Mouse (Mus musculus) cerebellum, adult 9-10 months (tissue): ENCODE results near the gene Elk4.

Experiments
- DNase-seq: peaks from one replicate; pipeline ENCODE4 v3.0.0; 2022

Gene Elk4

DNA sequence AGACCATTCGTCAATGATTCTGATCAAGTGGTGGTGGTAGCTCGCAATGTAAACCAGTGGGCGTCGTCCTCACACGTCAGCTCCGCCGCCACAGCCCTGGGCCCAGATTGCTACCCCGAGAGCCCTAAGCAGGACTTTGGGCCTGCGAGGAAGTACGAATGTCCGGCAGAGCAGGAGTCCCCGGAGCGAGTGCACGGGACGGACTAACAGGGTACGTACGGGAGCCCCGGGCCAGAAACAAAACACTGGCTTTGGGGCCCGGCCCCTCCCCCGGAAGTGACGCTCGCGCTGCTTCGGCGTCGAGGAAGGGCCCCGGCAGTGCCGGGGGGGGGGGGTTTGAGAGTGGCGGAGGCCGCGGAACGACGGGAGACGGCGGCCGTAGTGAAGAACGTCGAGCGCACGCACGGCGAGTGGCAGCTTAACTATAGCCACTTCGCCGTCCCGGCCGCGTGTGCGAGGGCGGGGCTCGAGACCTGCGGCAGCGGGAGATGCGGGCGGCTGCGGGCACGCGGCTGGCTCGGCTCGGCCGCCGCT, at the start of gene Elk4:
TSS of gene Elk4 (plus strand) at position 326 of the 534 bp plus-strand sequence.
- peak; percentile 83 for DNase-seq

DNA sequence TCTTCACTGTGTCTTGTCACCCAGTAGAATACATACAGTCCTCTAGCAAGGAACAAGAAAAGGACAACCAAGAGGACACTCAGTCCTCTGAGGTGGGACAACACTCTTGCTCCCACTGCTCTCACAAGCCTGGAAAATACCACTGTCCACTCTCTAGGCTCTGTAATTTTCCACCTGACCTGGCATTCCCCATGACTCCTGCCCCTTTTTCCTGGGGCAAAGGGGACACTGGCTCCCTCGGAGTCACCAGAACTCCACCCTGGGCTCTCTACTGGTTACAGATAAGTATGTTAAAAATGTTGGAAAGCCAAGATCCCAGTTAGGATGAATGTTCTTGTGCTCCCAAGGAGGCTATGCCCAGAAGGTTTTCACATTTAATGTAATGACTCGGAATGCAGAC, 46.4 kb upstream of the Elk4 start:
- no peak for DNase-seq

GRCm38 (mm10) chr1:131962606-131963084, 44.8 kb upstream of the Elk4 start, which contains the start of gene Slc45a3:
Gene Slc45a3 (plus strand): TSS chr1:131962967.
- DNase-seq, result no peak

GRCm38 (mm10) chr1:131963085-131963951, 44.1 kb upstream of the Elk4 start:
- DNase-seq, result no peak

- DNase-seq, result no peak
Observed at GRCm38 (mm10) chr1:131964100-131964499, 43.3 kb upstream of the Elk4 start.

GRCm38 (mm10) chr1:131964580-131964979, 42.8 kb upstream of the Elk4 start:
- DNase-seq, result no peak

- no peak for DNase-seq
Observed at GRCm38 (mm10) chr1:131965818-131966217, 41.6 kb upstream of the Elk4 start.

DNA sequence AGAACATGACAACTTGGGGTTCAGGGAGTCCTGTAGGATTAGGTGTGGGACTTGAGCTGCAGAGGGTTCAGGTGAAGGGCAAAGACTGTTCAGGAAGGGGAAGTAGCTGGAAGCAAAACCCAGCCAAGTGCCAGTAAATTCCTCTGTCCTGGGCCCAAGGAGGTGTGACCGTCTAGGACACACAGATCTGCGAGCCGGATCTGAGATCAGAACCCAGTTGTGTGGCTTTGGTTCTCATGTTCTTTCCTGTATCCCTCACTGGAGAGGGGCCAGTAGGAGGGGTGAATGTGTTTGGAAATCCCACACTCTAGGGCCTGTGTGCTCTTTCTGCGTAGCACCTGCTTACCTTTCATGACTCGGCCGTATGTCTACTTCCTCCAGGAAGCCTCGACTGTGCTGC, 40.1 kb upstream of the Elk4 start:
- no peak for DNase-seq

DNA sequence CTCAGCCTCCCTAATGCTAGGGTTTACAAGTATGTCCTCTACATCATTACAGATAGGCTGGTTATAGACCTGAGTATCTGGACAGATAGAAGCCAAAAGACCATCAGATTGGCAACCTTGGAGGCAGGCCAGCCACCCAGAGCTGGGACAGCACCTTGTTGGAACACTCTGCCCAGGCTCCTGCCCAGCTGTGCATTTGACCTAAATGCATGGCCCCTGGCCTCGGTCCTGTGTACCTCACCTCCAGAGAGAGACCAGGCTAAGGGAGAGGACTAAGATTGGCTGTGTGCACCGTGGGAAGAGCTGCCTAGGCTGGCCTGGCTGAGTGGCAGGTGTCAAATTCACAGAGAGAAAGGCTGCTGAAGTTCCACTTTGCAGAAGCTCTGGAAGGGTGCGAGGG, 38.9 kb upstream of the Elk4 start:
- DNase-seq, result no peak

DNA sequence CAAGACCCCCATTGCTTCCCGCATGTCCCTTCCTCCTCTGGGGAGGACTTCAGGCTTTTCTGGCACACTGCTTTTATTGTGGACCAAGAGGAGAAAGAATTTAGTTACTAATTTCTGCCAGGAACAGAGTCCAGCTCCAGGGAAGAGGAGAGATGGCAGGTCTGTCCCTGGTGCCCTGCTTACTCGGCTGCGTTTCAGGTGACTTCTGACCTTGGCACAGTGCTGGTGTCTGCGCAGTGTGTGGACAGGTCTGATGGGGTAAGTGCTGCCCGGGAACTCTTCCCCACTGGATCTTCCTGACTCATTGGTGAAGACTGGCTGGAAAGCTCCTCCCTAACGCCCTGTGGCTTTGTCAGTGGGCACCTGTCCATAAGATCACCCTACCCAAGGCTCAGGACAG, 38.4 kb upstream of the Elk4 start:
- no peak for DNase-seq

DNA sequence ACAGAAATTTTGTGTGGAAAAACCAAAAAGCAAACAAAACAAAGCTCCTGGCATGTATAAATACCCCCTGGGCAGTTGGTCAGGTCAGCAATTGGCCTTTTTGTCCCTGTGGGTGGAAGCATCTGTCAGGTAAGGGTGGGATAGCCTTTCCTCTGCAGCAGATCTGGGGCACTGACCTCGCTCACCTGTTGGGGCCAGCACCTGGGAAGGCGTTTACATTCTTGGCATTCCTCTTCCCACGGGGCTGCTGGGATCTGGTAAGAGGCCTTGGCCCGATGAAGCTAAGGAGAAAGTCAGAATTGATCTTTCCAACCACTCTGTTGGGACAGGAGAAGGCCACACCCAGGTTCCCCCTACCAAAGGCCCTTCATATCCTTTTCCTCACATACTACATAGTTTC, 37.6 kb upstream of the Elk4 start:
- no peak for DNase-seq

GRCm38 (mm10) chr1:131970322-131970660, 37.1 kb upstream of the Elk4 start:
- DNase-seq, result no peak

- no peak for DNase-seq
Observed at GRCm38 (mm10) chr1:131970661-131971520, 36.5 kb upstream of the Elk4 start.

DNA sequence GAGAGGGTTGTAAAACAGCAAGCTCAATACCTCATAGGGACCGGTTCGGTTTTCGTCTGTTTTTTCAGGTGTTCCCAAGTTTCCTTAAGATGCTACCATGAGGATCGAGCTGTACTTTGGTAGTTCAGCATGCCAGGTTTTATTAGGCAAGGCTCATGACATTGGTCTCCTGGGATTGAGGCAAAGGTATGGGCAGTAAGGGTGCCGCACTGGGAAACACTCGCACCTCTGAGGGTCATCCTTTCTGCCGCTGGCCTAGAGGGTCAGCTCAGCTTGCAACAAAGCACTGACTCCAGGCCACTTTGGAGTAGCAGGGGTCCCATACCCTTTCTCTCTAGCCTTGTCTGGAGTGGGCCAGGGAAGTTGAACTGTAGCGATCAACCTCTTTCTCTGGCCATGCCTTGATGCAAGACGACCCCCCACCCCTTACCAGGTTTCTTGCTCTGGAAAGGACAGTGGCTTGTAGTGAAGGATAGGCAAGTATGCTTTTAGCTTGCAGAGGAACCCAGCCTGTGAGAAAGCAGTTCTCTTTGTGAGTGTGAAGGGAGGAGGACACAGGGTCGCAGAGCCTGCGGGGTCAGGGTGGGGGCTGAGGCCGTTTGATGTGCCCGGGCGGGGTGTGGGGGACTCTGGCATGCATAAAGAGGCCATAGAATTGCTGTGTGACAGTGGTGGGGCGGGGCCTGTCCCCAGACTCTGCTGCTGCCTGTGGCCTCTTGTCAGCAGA, 35.5 kb upstream of the Elk4 start:
- DNase-seq, result no peak

DNA sequence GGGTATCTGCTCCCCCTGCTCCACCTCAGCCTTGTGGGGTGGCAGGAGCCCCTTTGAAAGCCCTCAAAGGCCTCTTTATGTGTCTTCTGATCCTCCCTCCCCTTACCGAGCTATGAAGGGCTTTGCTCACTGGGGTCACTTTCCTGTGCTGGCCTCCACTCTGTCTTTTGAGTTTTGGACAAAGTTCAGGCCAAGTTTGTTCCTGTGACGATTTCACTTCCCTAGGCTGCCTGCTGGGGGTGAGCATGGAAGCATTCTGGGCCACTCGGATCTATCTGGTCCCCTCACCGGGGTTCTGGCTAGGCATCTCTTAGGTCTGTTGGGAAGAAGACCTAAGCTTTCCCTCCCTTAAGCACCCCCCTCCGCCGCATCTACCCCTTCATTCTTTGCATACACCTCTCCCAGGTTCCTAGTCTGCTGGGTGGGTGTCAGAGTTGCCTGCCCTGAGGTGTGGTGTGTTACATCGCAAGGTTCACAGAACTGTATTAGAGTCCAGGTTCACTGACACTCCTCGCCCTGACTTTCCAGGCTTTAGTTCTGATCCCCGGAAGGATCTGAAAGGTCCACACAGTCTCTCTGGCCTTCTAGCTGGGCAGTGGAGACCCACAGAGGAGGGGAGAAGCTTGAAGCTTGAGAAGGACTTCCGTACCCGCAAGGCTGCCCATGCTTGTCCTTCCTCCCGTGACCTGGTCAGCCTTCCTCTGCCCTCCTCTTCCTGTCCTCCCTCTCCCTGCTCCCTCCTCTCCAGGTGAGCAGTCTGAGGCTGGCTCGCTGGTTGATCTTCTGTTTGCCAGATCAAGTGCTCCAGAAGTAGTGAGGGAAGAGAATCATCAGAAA, 34.7 kb upstream of the Elk4 start:
- DNase-seq, result no peak

DNA sequence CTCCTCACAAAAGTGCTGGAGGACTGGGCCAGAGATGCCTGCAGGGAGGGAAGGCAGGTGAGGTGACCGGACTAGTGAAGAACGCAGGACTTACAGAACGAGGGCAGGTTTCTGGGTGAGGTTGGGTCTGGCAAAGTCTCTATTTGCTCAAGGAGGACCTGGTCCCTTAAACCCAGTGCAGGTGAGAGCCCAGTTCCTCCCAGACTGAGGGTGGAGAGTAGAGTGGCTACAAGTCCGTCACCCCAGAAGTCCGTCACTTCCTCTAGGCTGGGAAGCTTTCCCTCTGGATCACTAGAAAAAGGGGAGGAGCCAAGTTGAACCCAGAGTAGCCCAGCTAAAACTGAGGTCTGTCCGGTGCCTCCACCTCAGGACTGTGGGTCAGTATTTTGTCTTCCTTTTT, 33.4 kb upstream of the Elk4 start:
- DNase-seq, result no peak

GRCm38 (mm10) chr1:131976886-131977285, 30.5 kb upstream of the Elk4 start:
- DNase-seq, result no peak

DNA sequence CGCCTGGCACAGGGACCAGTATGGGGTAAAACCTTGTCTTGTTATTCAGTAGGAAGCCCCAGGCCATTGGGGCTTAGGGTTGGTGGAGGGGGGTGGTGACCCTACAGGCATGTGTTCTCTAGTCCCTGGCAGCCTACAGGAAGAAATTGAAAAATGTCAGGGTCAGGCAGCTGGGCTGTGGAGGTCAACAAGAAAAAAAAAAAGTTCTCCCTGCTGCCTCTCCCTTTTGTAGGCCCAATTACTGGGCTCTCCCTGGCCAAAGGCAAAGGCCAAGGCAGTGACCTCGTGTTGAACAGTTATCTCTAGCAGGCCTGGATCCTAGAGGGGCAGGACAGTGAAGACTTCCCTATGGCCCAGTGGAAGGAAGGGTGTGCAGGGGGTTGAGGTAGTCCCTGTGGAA, 26.9 kb upstream of the Elk4 start:
- no peak for DNase-seq

- DNase-seq, result peak; percentile 66
Observed at GRCm38 (mm10) chr1:131981378-131982013, 25.9 kb upstream of the Elk4 start.

- peak; percentile 86 for DNase-seq
Observed at GRCm38 (mm10) chr1:131982907-131983306, 24.5 kb upstream of the Elk4 start.

DNA sequence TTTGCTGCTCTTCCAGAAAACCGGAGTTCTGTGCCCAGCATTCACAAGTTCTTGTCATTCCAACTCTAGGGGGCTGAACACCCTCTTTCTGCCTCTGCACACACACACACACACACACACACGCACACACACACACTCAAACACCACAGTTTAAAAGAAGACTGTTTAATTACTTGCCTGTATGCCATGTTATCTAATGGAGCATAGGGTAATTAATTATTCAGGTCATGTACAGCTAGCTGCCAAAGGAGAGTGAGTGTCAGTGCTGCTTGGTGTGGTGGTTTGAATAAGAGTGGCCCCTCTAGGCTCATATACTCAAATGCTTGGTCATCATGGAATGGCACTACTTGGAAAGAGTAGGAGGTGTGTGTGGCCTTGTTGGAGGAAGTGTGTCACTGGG, 23.6 kb upstream of the Elk4 start:
- DNase-seq, result no peak
